Mouse (Mus musculus) 416B (cell line): ENCODE measurements around the gene Abt1.
A peak's percentile ranks its signal among the peaks of the same experiment; 100 is the strongest.

Experiments
- DNase-seq: peaks from one replicate; pipeline ENCODE4 v3.0.0; 2011; ENCODE audit warnings: low read depth

The Abt1 gene

GRCm38 (mm10) chr13:23412630-23413521, 10.8 kb downstream of the Abt1 start:
- peak; percentile 67 for DNase-seq

- DNase-seq = no peak
These were observed 11.4 kb downstream of the Abt1 start for GRCm38 (mm10) chr13:23412211-23412629.

GRCm38 (mm10) chr13:23411311-23412210, 12.1 kb downstream of the Abt1 start:
- no peak for DNase-seq

GRCm38 (mm10) chr13:23410632-23411031, 13.0 kb downstream of the Abt1 start:
- no peak for DNase-seq

GRCm38 (mm10) chr13:23402626-23403025, 21.0 kb downstream of the Abt1 start:
- DNase-seq = peak; percentile 75

GRCm38 (mm10) chr13:23401683-23402527, 21.8 kb downstream of the Abt1 start:
- DNase-seq = peak; percentile 97

- peak; percentile 74 for DNase-seq
These were observed 22.6 kb downstream of the Abt1 start for GRCm38 (mm10) chr13:23400771-23401682.

GRCm38 (mm10) chr13:23396913-23397312, 26.8 kb downstream of the Abt1 start:
- peak; percentile 36 for DNase-seq

GRCm38 (mm10) chr13:23396246-23396703, 27.4 kb downstream of the Abt1 start:
- DNase-seq = no peak

- no peak for DNase-seq
These were observed 28.1 kb downstream of the Abt1 start for GRCm38 (mm10) chr13:23395301-23396245.

GRCm38 (mm10) chr13:23387548-23387947, 36.1 kb downstream of the Abt1 start:
- no peak for DNase-seq

- no peak for DNase-seq
These were observed 40.5 kb downstream of the Abt1 start for GRCm38 (mm10) chr13:23383127-23383526.

GRCm38 (mm10) chr13:23372433-23372832, 51.2 kb downstream of the Abt1 start:
- DNase-seq = no peak

GRCm38 (mm10) chr13:23370075-23370474, 53.6 kb downstream of the Abt1 start:
- DNase-seq = no peak

- no peak for DNase-seq
These were observed 54.3 kb downstream of the Abt1 start for GRCm38 (mm10) chr13:23369421-23369765.

GRCm38 (mm10) chr13:23368583-23369420, 54.9 kb downstream of the Abt1 start, which contains the start of gene Zfp322a:
Gene Zfp322a (minus strand): TSS chr13:23369208.
- DNase-seq = peak; percentile 97
